Mouse (Mus musculus) embryonic facial prominence, embryonic 12.5 days (tissue): Measurements from ENCODE around the gene Creb3. TPM values are rescaled to one million over a fixed set of nuclear protein-coding genes. Genes with fewer than 3 reads are reported as not detected.

Experiments used
- ATAC-seq: fragments of 200-750 bp; cut with Nextera tagmentation; 2 replicates; pipeline ENCODE4 v1.8.0; 2017; ENCODE audit not compliant: insufficient number of reproducible peaks, insufficient read depth, low FRiP score, low TSS enrichment
- H3K27ac ChIP-seq: fragments of 300-500 bp; sonication (generic); 2 replicates; pipeline ENCODE4 v1.5.1; 2016; ENCODE audit warnings: mild to moderate bottlenecking
- H3K27me3 ChIP-seq: fragments of 300-500 bp; sonication (generic); 2 replicates; pipeline ENCODE4 v1.6.1; 2016; ENCODE audit warnings: mild to moderate bottlenecking, moderate library complexity
- H3K36me3 ChIP-seq: fragments of 300-500 bp; sonication (generic); 2 replicates; pipeline ENCODE4 v1.6.1; 2016; ENCODE audit warnings: mild to moderate bottlenecking
- H3K4me1 ChIP-seq: fragments of 300-500 bp; sonication (generic); 2 replicates; pipeline ENCODE4 v1.6.1; 2016
- H3K4me2 ChIP-seq: fragments of 300-500 bp; sonication (generic); replicated peaks from 2 replicates; pipeline ENCODE4 v1.6.1; 2016; ENCODE audit warnings: mild to moderate bottlenecking, moderate library complexity
- H3K4me3 ChIP-seq: fragments of 300-500 bp; sonication (generic); 2 replicates; pipeline ENCODE4 v1.5.1; 2016; ENCODE audit warnings: mild to moderate bottlenecking
- H3K9ac ChIP-seq: fragments of 300-500 bp; sonication (generic); 2 replicates; pipeline ENCODE4 v1.6.1; 2016; ENCODE audit warnings: mild to moderate bottlenecking, moderate library complexity
- H3K9me3 ChIP-seq: fragments of 300-500 bp; sonication (generic); 2 replicates; pipeline ENCODE4 v1.6.1; 2016; ENCODE audit warnings: mild to moderate bottlenecking, moderate library complexity
- WGBS: fragments of 180-500 bp; shearing (Covaris S2); methylation state at CpG from one replicate; pipeline ENCODE4 v1.1.7; 2016; 5-methylcytosine and 5-hydroxymethylcytosine counted together
- polyA plus RNA-seq: library from polyadenylated mRNA; unstranded; fragments of >200 nt; fragmentation: Nextera tagmentation; extraction: Ambion mirVana; gene quantifications from 2 replicates; pipeline ENCODE4 v1.2.1, GENCODE M21; 2016

Gene Creb3
- polyA plus RNA-seq, 1 experiment from 2014 or later, result 43.5 TPM

GRCm38 (mm10) chr4:43604751-43605685 lies 42.9 kb downstream of the Creb3 start:
- H3K4me2 ChIP-seq, result no peak overlapping the region
- H3K4me3 ChIP-seq, result no peak overlapping the region
- ATAC-seq, result no peak
- H3K27me3 ChIP-seq, result no peaks in the 10 kb centered on the region
- no peaks in the 10 kb centered on the region for H3K9me3 ChIP-seq
- no peaks in the 10 kb centered on the region for H3K4me1 ChIP-seq
- WGBS, result 79% methylated on average over 9 of the region's 9 CpGs
- H3K9ac ChIP-seq, result no peak overlapping the region
- no peak overlapping the region for H3K27ac ChIP-seq
- no peaks in the 10 kb centered on the region for H3K36me3 ChIP-seq

DNA sequence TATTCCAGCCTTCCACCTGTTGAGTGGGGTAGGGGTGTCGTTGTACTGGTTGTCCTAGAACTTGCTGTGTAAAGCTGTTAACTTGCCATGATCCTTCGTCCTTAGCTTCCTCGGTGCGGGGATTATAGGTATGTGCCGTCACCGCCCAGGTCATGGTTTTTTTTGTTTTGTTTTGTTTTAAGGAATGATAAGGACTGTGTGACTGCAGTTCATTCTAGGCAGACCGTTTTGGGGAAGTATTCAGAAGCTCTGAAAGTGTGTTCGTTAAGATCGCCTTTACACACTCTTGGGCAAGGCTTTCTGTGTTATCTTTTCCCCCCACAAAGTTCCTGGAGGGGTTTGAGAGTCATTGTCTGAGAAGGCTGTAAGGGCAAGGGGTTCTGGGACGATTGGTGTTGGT lies 50.4 kb downstream of the Creb3 start:
- Histone ChIP-seq H3K4me3 (no peak overlapping the region), H3K36me3 (no peaks in the 10 kb centered on the region), H3K4me1 (no peaks in the 10 kb centered on the region), H3K4me2 (no peak overlapping the region), H3K9me3 (no peaks in the 10 kb centered on the region), H3K27me3 (no peaks in the 10 kb centered on the region), H3K9ac (no peak overlapping the region), H3K27ac (no peak overlapping the region)
- ATAC-seq, result no peak
- 74% methylated on average over 10 of the region's 10 CpGs for WGBS

DNA sequence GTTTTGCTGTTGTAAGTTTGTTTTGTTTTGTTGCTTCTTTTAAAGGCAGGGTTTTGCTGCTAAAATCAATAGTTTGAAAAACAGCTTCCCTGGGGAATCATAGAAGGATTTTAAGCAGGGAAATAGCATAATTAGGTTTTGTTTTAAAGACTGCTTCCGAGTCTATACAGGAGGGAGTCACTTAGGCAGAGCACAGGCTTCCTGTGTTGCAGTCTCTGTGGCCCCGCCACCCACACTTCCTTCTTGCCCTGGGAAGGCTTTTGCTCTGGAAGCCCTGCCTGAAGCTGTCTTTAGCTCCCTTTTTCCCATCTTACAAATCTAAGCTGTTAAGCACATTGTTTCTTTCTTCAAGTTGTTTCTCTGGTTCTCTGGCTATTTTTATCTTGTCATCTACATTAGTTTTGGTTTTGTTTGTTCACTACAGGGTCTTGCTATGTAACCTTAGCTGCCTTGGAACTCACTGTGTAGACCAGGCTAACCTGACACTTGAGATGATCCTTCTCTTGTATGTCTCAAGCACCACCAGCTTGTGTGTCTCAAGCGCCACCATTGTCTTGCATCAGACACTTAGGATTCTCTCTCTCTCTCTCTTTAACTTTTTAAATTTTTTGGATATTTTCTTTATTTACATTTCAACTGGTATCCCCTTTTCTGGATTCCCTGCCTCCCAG lies 51.1 kb downstream of the Creb3 start:
- no peak for ATAC-seq
- Histone ChIP-seq H3K4me1 (no peaks in the 10 kb centered on the region), H3K27me3 (no peaks in the 10 kb centered on the region), H3K36me3 (no peaks in the 10 kb centered on the region), H3K4me2 (no peak overlapping the region), H3K27ac (no peak overlapping the region), H3K9me3 (no peaks in the 10 kb centered on the region), H3K9ac (no peak overlapping the region), H3K4me3 (no peak overlapping the region)
- WGBS, result 51% methylated on average over 3 of the region's 3 CpGs

Other genes starting within 250 kb of the Creb3 start
- gene Rusc2, start 180.4 kb upstream of the Creb3 start, polyA plus RNA-seq, result 15.7 and 18.1 TPM in 2 replicates
- 0.27 TPM in 1 of 2 replicates, not detected in the other for gene Fam166b, start 133.2 kb upstream of the Creb3 start, polyA plus RNA-seq
- gene Tesk1, start 120.4 kb upstream of the Creb3 start, polyA plus RNA-seq, result 15.4 and 16.5 TPM in 2 replicates
- 3.5 and 3.7 TPM in 2 replicates for gene Cd72, start 107.7 kb upstream of the Creb3 start, polyA plus RNA-seq
- not detected in 2 replicates for gene Sit1, start 78.6 kb upstream of the Creb3 start, polyA plus RNA-seq
- gene Ccdc107, start 69.4 kb upstream of the Creb3 start, polyA plus RNA-seq, result 57.4 and 62.3 TPM in 2 replicates
- gene Arhgef39, start 62.6 kb upstream of the Creb3 start, polyA plus RNA-seq, result 43.6 and 44.1 TPM in 2 replicates
- 1.3 and 1.6 TPM in 2 replicates for gene Car9, start 55.4 kb upstream of the Creb3 start, polyA plus RNA-seq
- gene Tpm2, start 38.6 kb upstream of the Creb3 start, polyA plus RNA-seq, result 151 and 177 TPM in 2 replicates
- 71.0 and 73.9 TPM in 2 replicates for gene Tln1, start 359 bp downstream of the Creb3 start, polyA plus RNA-seq
- 33.8 and 37.7 TPM in 2 replicates for gene Rgp1, start 16.4 kb downstream of the Creb3 start, polyA plus RNA-seq
- 32.0 and 34.0 TPM in 2 replicates for gene Gba2, start 16.5 kb downstream of the Creb3 start, polyA plus RNA-seq
- 1.5 and 2.1 TPM in 2 replicates for gene Msmp, start 22.2 kb downstream of the Creb3 start, polyA plus RNA-seq
- gene Npr2, start 69.6 kb downstream of the Creb3 start, polyA plus RNA-seq, result 25.1 and 29.7 TPM in 2 replicates
- gene Spag8, start 91.3 kb downstream of the Creb3 start, polyA plus RNA-seq, result 1.8 and 1.9 TPM in 2 replicates
- gene Hint2, start 94.1 kb downstream of the Creb3 start, polyA plus RNA-seq, result 79.3 and 85.8 TPM in 2 replicates
- 7.7 and 8.4 TPM in 2 replicates for gene Tmem8b, start 106.6 kb downstream of the Creb3 start, polyA plus RNA-seq
- 2.4 and 2.6 TPM in 2 replicates for gene Fam221b, start 106.8 kb downstream of the Creb3 start, polyA plus RNA-seq
- gene Olfr70, start 138.5 kb downstream of the Creb3 start, polyA plus RNA-seq, result not detected in 2 replicates
- 0.06 TPM in 1 of 2 replicates, not detected in the other for gene Olfr71, start 147.9 kb downstream of the Creb3 start, polyA plus RNA-seq
- 0.15 and 0.43 TPM in 2 replicates for gene Hrct1, start 164.9 kb downstream of the Creb3 start, polyA plus RNA-seq
- not detected in 2 replicates for gene Spaar, start 167.7 kb downstream of the Creb3 start, polyA plus RNA-seq
- gene Olfr159, start 208.7 kb downstream of the Creb3 start, polyA plus RNA-seq, result not detected in 2 replicates